ENCODE assay signal across 21 mouse cellular contexts in the genomic region with DNA sequence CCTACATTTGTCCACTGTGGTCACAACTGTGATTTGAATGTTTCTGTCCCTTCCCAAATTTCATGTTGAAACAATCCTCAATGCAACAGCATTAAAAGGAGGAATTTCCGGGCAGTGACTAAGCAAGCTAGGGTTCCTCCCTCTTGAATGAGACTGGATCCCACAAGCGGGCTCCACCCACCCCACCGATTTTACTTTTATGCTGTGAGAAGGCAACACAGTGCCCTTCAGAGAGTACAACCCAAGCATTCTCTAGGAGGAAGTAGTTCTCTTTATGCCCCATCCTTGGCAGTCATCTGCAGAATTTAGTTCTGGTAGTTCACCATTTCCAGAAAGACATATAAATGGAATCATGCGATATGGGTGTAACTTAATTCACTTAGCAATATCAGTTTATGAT. TPM values are rescaled to one million over a fixed set of nuclear protein-coding genes. Genes with fewer than 3 reads are reported as not detected.
DNase-seq lines count a peak whose midpoint lies in the region; ATAC-seq lines count a peak whose summit lies in the region.
"Had no signal": no experiment of that assay in that cellular context is flagged by ENCODE, and none has a peak within 500 bp of the region (broad histone marks: within the 10 kb centered on the region; RNA-seq: fewer than 3 reads in every experiment).

No protein-coding gene starts in this region.

- DNase-seq in gastrocnemius, adult 18-20 months (ENCODE audit: low spot score) = peak; percentile 2
- DNase-seq in gastrocnemius, postnatal 4 days (ENCODE audit: low spot score in 2 of 2) = no peak
- DNase-seq in 3T3-L1 (ENCODE audit: low read depth, low spot score) = peak; percentile 20
- no peak for DNase-seq in spleen, postnatal 10 days (ENCODE audit: low spot score in 2 of 2)
- no peak for DNase-seq in left cerebral cortex, adult 11 months (ENCODE audit: low spot score)
- DNase-seq: adrenal gland, postnatal 25 days; cerebellum, adult 18-20 months; cerebellum, postnatal 10 days; gastrocnemius, postnatal 14 days; kidney, adult 11 months; kidney, postnatal 14 days; liver, embryonic 13.5 days; right cerebral cortex, adult 18-20 months; spleen, adult 18-20 months; thymus, postnatal 4 days had no signal

- peak; percentile 74 for ATAC-seq in granulocyte monocyte progenitor cell, adult 5-6 weeks (replicated peaks; ENCODE audit: poor library complexity, severe bottlenecking)
- peak; percentile 63; the same call in 1 of the 2 replicates for ATAC-seq in monocyte, adult 5-6 weeks (replicated peaks; ENCODE audit: insufficient number of reproducible peaks, low FRiP score, low TSS enrichment, poor library complexity, severe bottlenecking)
- ATAC-seq: inflammation-experienced regulatory T-cells, adult 6 months; lung, postnatal 0 days; midbrain, embryonic 16.5 days; Patski had no signal

RNA-seq across cellular contexts. Expression of a gene that starts 6.9 kb away (rescaled TPM):
- total RNA-seq in gastrocnemius, adult 18-20 months (2021) = 1 to 10 TPM; 5.1 to 5.3 TPM
- total RNA-seq in gastrocnemius, postnatal 4 days (2021) = 1 to 10 TPM; 6.2 to 7.6 TPM
- 1.4 and 5.3 TPM in 2 replicates for total RNA-seq in granulocyte monocyte progenitor cell, adult 5-6 weeks (2014; fragmentation: Nextera tagmentation)
- total RNA-seq in granulocyte monocyte progenitor cell, adult 5-6 weeks (2017) = 3.6 and 3.9 TPM in 2 replicates
- 37.3 to 47.3 TPM (median 46.8 TPM) in 3 replicates for total RNA-seq in monocyte, adult 5-6 weeks (2017)

Comparison
In these comparisons a context has a peak if more than half of its experiments do, and no peak if none do; other contexts are left out.
1. DNase-seq: peak in gastrocnemius, adult 18-20 months (single experiment) and 3T3-L1 (single experiment); none in gastrocnemius, postnatal 4 days (0 of 2), spleen, postnatal 10 days (0 of 2) and left cerebral cortex, adult 11 months (single experiment).